ENCODE assay signal across 8 mouse cellular contexts in genomic region chr11:89302056-89302815, GRCm38 (mm10). TPM values are rescaled to one million over a fixed set of nuclear protein-coding genes. Genes with fewer than 3 reads are reported as not detected.
A peak's percentile ranks its signal among the peaks of the same experiment; 100 is the strongest.
DNase-seq lines count a peak whose midpoint lies in the region; ATAC-seq and TF ChIP-seq lines count a peak whose summit lies in the region.

Nog (minus strand) TSS chr11:89302332.

- WGBS in lung, adult 2 months, result under 1% methylated on average over 95 of the region's 97 CpGs
- WGBS in heart, embryonic 12.5 days, result 2% methylated on average over 92 of the region's 97 CpGs
- WGBS in olfactory bulb, adult 2 months, result under 1% methylated on average over 97 of the region's 97 CpGs

- H3K4me3 ChIP-seq in lung, adult 2 months (replicated peaks; ENCODE audit: extremely low read depth, low read depth, low read length), result peak within 1 kb of the TSS; percentile 32
- peak within 1 kb of the TSS; percentile 76 for H3K4me3 ChIP-seq in heart, embryonic 12.5 days
- peak within 1 kb of the TSS; percentile 69 for H3K4me3 ChIP-seq in olfactory bulb, adult 2 months (ENCODE audit: insufficient read depth, low read depth, low read length)

- H3K36me3 ChIP-seq in heart, embryonic 12.5 days, result no peaks in the 10 kb centered on the region

- peak within 1 kb of the TSS; percentile 91 for H3K4me2 ChIP-seq in heart, embryonic 12.5 days

- peak within 1 kb of the TSS; percentile 82 for H3K9ac ChIP-seq in heart, embryonic 12.5 days

- peak within 1 kb of the TSS; percentile 84 for H3K27ac ChIP-seq in heart, embryonic 12.5 days (ENCODE audit: poor library complexity, severe bottlenecking)
- peak within 1 kb of the TSS; percentile 86 for H3K27ac ChIP-seq in olfactory bulb, adult 2 months (ENCODE audit: insufficient read depth, low read depth, low read length)

- peaks cover 10% of the 10 kb centered on the region for H3K4me1 ChIP-seq in lung, adult 2 months (ENCODE audit: control insufficient read depth, insufficient read depth, low read length)
- peaks cover 30% of the 10 kb centered on the region for H3K4me1 ChIP-seq in heart, embryonic 12.5 days (replicated peaks)
- H3K4me1 ChIP-seq in olfactory bulb, adult 2 months (ENCODE audit: control insufficient read depth, insufficient read depth, low read length), result peaks cover 16% of the 10 kb centered on the region

- peak; percentile 33 for DNase-seq in lung, adult 2 months
- no peak for DNase-seq in lung, postnatal 25 days (ENCODE audit: low spot score)
- peak; percentile 24 for DNase-seq in embryo, embryonic 11.5 days (ENCODE audit: low read depth, low spot score)
- peak; percentile 67 for DNase-seq in kidney, postnatal 10 days
- peak; percentile 10 for DNase-seq in liver
- DNase-seq in yolk sac, embryonic 10.5 days (ENCODE audit: low spot score), result peak; percentile 59

- 0 out of 2 replicates have a peak, but pooled peaks have one; percentile 27 for ATAC-seq in heart, embryonic 12.5 days (ENCODE audit: insufficient number of reproducible peaks, low FRiP score)

- TF ChIP-seq POLR2A in lung, adult 2 months (IDR thresholded peaks at IDR 0.05; ENCODE audit: borderline replicate concordance, extremely low read depth, low read depth, low read length), result no peak
- TF ChIP-seq POLR2A in olfactory bulb, adult 2 months (IDR thresholded peaks at IDR 0.05; ENCODE audit: insufficient read depth, low read depth, low read length), result peak; percentile 8; the same call in 1 of the 2 replicates

- no peak for TF ChIP-seq CTCF in lung, adult 2 months (IDR thresholded peaks at IDR 0.05; ENCODE audit: insufficient read depth, low read length)
- TF ChIP-seq CTCF in olfactory bulb, adult 2 months (IDR thresholded peaks at IDR 0.05; ENCODE audit: insufficient read depth, low read depth, low read length), result no peak

- peaks cover 4% of the 10 kb centered on the region; the same call in 1 of the 2 replicates for H3K27me3 ChIP-seq in heart, embryonic 12.5 days (replicated peaks)

- H3K9me3 ChIP-seq in heart, embryonic 12.5 days (replicated peaks), result peaks cover 5% of the 10 kb centered on the region

RNA-seq across cellular contexts. Expression of gene Nog, which starts in this region (rescaled TPM):
- 0.49 and 0.71 TPM in 2 replicates for polyA plus RNA-seq in lung, adult 2 months (2012; rRNA removed)
- polyA plus RNA-seq in heart, embryonic 12.5 days (2016; fragmentation: Nextera tagmentation; extraction: Ambion mirVana), result 1.1 and 1.7 TPM in 2 replicates
- not detected in 2 replicates for polyA plus RNA-seq in olfactory bulb, adult 2 months (2012; ENCODE audit: insufficient read depth, insufficient read length, low replicate concordance, missing spikeins)

Comparison
In these comparisons a context has a peak if more than half of its experiments do, and no peak if none do; other contexts are left out.
1. Peak in DNase-seq and H3K4me3 ChIP-seq in lung, adult 2 months; RNA of the gene not detected or under 1 TPM.